Mouse (Mus musculus): Measurements from ENCODE around the gene Usp38. TPM values are rescaled to one million over a fixed set of nuclear protein-coding genes. Genes with fewer than 3 reads are reported as not detected.
A peak's percentile ranks its signal among the peaks of the same experiment; 100 is the strongest.

Gene Usp38
- polyA plus RNA-seq, 1 experiment from 2014 or later: 10.2 TPM

GRCm38 (mm10) chr8:80961070-80961609 is 53.6 kb downstream of the Usp38 start:
- whole genome bisulfite sequencing (ENCODE audit: insufficient replicate concordance): 47% methylated on average over 4 of the region's 4 CpGs
- H3K9ac ChIP-seq: no peak overlapping the region
- H3K4me1 ChIP-seq (replicated peaks): no peaks in the 10 kb centered on the region
- ATAC-seq (ENCODE audit: low read depth) (no peak), DNase-seq (no peak)
- H3K9me3 ChIP-seq (replicated peaks): no peaks in the 10 kb centered on the region
- H3K27ac ChIP-seq: no peak overlapping the region
- H3K4me2 ChIP-seq: no peak overlapping the region
- H3K36me3 ChIP-seq: no peaks in the 10 kb centered on the region
- no peaks in the 10 kb centered on the region for H3K27me3 ChIP-seq
- H3K4me3 ChIP-seq (replicated peaks): no peak overlapping the region

- Histone ChIP-seq H3K36me3 (no peaks in the 10 kb centered on the region), H3K9ac (no peak overlapping the region), H3K4me1 (replicated peaks) (no peaks in the 10 kb centered on the region), H3K4me3 (replicated peaks) (no peak overlapping the region), H3K27me3 (no peaks in the 10 kb centered on the region), H3K4me2 (no peak overlapping the region), H3K27ac (0 out of 2 replicates have a peak overlapping the region, but pooled peaks have one; percentile 9), H3K9me3 (replicated peaks) (no peaks in the 10 kb centered on the region)
- DNase-seq: no peak
- no peak for ATAC-seq (ENCODE audit: low read depth)
- 68% methylated on average over 9 of the region's 9 CpGs for WGBS (ENCODE audit: insufficient replicate concordance)
Measured at GRCm38 (mm10) chr8:80959588-80960268, 55.0 kb downstream of the Usp38 start.

GRCm38 (mm10) chr8:80957776-80958175 is 57.0 kb downstream of the Usp38 start:
- no peak overlapping the region for H3K9ac ChIP-seq
- no peak for ATAC-seq (ENCODE audit: low read depth)
- DNase-seq: no peak
- H3K4me2 ChIP-seq: no peak overlapping the region
- no peak overlapping the region for H3K4me3 ChIP-seq (replicated peaks)
- H3K27ac ChIP-seq: no peak overlapping the region
- H3K36me3 ChIP-seq: no peaks in the 10 kb centered on the region
- H3K27me3 ChIP-seq: no peaks in the 10 kb centered on the region
- no peaks in the 10 kb centered on the region for H3K9me3 ChIP-seq (replicated peaks)
- H3K4me1 ChIP-seq (replicated peaks): no peaks in the 10 kb centered on the region
- WGBS (ENCODE audit: insufficient replicate concordance): 57% methylated on average over 5 of the region's 5 CpGs

- 61% methylated on average over 3 of the region's 3 CpGs for WGBS (ENCODE audit: insufficient replicate concordance)
- H3K4me1 ChIP-seq (replicated peaks): peaks cover 8% of the 10 kb centered on the region; the same call in 1 of the 2 replicates
- DNase-seq: no peak
Measured at GRCm38 (mm10) chr8:80952973-80953372, 61.8 kb downstream of the Usp38 start.

DNA sequence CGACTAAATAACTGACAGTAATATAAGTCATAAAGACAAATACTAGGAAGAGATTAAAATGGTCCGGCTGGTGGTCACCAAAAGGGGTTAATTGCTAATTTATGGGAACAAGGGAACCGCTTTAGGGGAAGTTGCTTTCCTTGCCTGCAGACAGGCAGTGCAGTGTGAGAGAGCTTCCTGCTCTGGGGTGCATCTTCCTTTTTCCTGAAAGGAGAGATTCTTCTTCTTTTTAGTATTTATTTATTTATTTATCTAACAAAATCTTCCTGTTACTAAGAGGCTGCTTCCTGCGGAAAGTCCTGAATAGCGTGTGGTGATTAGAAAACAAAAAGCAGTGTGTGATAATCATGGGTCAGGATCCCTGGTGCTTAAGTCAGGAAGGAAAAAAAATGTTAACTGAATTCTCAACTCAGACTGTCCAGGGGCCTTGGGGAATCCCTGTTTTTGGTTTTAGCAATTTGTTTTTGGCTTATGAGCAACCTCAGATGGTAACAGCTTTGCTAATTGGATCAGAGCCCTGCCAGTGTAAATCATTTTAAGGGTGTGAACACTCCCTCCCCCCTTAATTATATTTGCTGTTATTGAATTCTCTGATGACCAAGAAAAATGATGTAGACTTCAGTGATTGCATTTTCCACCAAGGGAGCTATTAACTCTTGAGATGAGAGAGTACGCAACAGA is 62.4 kb downstream of the Usp38 start:
- Histone ChIP-seq H3K4me2 (no peak overlapping the region), H3K27ac (no peak overlapping the region), H3K9ac (no peak overlapping the region), H3K4me1 (replicated peaks) (peaks cover 8% of the 10 kb centered on the region; the same call in 1 of the 2 replicates), H3K9me3 (replicated peaks) (no peaks in the 10 kb centered on the region), H3K27me3 (no peaks in the 10 kb centered on the region), H3K36me3 (no peaks in the 10 kb centered on the region), H3K4me3 (replicated peaks) (no peak overlapping the region)
- DNase-seq (no peak), ATAC-seq (ENCODE audit: low read depth) (no peak)
- 24% methylated on average over 6 of the region's 6 CpGs for WGBS (ENCODE audit: insufficient replicate concordance)

More at GRCm38 (mm10) chr8:80952973-80953372, 61.8 kb downstream of the Usp38 start:
- no peak overlapping the region for H3K4me2 ChIP-seq
- no peaks in the 10 kb centered on the region for H3K27me3 ChIP-seq
- no peak overlapping the region for H3K27ac ChIP-seq
- H3K36me3 ChIP-seq: no peaks in the 10 kb centered on the region
- H3K9me3 ChIP-seq (replicated peaks): no peaks in the 10 kb centered on the region
- H3K9ac ChIP-seq: no peak overlapping the region
- H3K4me3 ChIP-seq (replicated peaks): no peak overlapping the region
- no peak for ATAC-seq (ENCODE audit: low read depth)

- 20% methylated on average over 7 of the region's 7 CpGs for WGBS (ENCODE audit: insufficient replicate concordance)
- no peaks in the 10 kb centered on the region for H3K9me3 ChIP-seq (replicated peaks)
- peaks cover 8% of the 10 kb centered on the region; the same call in 1 of the 2 replicates for H3K4me1 ChIP-seq (replicated peaks)
- H3K27me3 ChIP-seq: no peaks in the 10 kb centered on the region
- ATAC-seq (ENCODE audit: low read depth): 0 out of 2 replicates have a peak, but pooled peaks have one; percentile 51
- H3K36me3 ChIP-seq: no peaks in the 10 kb centered on the region
- no peak for DNase-seq
- H3K4me2 ChIP-seq: no peak overlapping the region
- H3K4me3 ChIP-seq (replicated peaks): no peak overlapping the region
- no peak overlapping the region for H3K9ac ChIP-seq
- H3K27ac ChIP-seq: peak overlapping the region; percentile 34
Measured at GRCm38 (mm10) chr8:80948405-80949183, 66.1 kb downstream of the Usp38 start.

GRCm38 (mm10) chr8:80943742-80944141 is 71.0 kb downstream of the Usp38 start:
- H3K4me2 ChIP-seq: no peak overlapping the region
- WGBS (ENCODE audit: insufficient replicate concordance): 42% methylated on average over 3 of the region's 3 CpGs
- no peak for ATAC-seq (ENCODE audit: low read depth)

GRCm38 (mm10) chr8:80941621-80942020 is 73.1 kb downstream of the Usp38 start:
- Histone ChIP-seq H3K9me3 (replicated peaks) (no peaks in the 10 kb centered on the region), H3K4me3 (replicated peaks) (no peak overlapping the region), H3K4me1 (replicated peaks) (no peaks in the 10 kb centered on the region), H3K9ac (no peak overlapping the region), H3K4me2 (no peak overlapping the region), H3K27me3 (no peaks in the 10 kb centered on the region), H3K27ac (no peak overlapping the region), H3K36me3 (no peaks in the 10 kb centered on the region)
- no peak for ATAC-seq (ENCODE audit: low read depth)
- no peak for DNase-seq
- WGBS (ENCODE audit: insufficient replicate concordance): 82% methylated on average over 3 of the region's 3 CpGs

More at GRCm38 (mm10) chr8:80943742-80944141, 71.0 kb downstream of the Usp38 start:
- no peak overlapping the region for H3K4me3 ChIP-seq (replicated peaks)
- no peak for DNase-seq
- no peak overlapping the region for H3K27ac ChIP-seq
- no peaks in the 10 kb centered on the region for H3K9me3 ChIP-seq (replicated peaks)
- no peaks in the 10 kb centered on the region for H3K36me3 ChIP-seq
- H3K4me1 ChIP-seq (replicated peaks): peaks cover 6% of the 10 kb centered on the region; the same call in 1 of the 2 replicates
- H3K27me3 ChIP-seq: no peaks in the 10 kb centered on the region
- no peak overlapping the region for H3K9ac ChIP-seq

DNA sequence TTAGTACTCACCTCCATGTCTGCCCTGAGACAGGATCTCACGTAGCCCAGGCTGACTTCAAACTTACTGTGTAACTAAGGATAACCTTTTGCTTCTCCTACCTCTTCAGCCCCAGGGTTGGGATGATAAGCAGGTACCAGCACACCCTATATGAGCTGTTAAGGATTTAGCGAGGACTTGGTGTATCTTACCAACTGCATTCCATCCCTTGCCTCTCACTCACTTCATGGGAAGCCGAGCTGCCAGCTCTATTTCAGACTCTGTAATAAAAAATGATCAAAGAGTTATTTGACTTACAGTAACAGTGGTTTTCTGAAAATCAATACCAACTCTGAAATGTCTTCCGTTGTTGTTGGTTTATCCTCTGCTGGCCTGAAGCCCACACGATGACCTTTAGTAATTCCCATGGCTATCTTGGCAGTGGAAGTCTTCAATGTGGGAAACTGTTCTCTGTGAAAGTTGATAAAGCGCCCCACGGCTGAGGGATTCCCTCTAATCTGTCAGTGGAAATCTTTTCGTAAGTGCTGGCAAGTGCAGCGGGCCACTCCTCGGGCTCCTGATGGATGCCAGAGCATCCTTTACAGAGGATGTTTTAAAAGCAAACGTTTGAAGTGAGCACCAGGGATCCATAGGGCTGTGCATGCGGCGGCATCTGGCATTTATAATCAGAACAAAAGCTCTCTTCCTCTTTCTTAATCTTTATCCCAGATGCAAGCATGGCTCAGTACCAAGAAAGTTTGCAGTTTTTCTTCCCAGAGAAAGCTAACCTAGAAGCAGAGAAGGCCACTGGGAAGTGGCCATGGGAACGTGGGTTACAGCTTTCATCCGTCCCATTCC is 76.7 kb downstream of the Usp38 start:
- WGBS (ENCODE audit: insufficient replicate concordance): 53% methylated on average over 15 of the region's 15 CpGs
- Histone ChIP-seq H3K4me2 (no peak overlapping the region), H3K9ac (no peak overlapping the region), H3K27me3 (no peaks in the 10 kb centered on the region), H3K9me3 (replicated peaks) (no peaks in the 10 kb centered on the region), H3K27ac (no peak overlapping the region), H3K4me1 (replicated peaks) (no peaks in the 10 kb centered on the region), H3K36me3 (no peaks in the 10 kb centered on the region), H3K4me3 (replicated peaks) (no peak overlapping the region)
- DNase-seq (no peak), ATAC-seq (ENCODE audit: low read depth) (no peak)
